Mouse (Mus musculus) embryo, embryonic 10 days (tissue): Measurements from ENCODE around the gene Slc25a29.
A peak's percentile ranks its signal among the peaks of the same experiment; 100 is the strongest.
"Not testable (repeated sequence)": the region's sequence is repeated elsewhere in the genome, so short reads cannot be mapped to it uniquely, and the experiment has no call there.

Source experiments
- DNase-seq: peaks from one replicate; pipeline ENCODE4 v3.0.0-alpha.2; 2015; ENCODE audit warnings: low spot score

The Slc25a29 gene

GRCm38 (mm10) chr12:108835840-108836409, at the start of gene Slc25a29, which contains the start of gene Slc25a47:
Slc25a29 (minus strand) TSS chr12:108835883.
Slc25a47 (plus strand) TSS chr12:108836046.
- DNase-seq: peak; percentile 98

GRCm38 (mm10) chr12:108882776-108883175, 47.1 kb upstream of the Slc25a29 start:
- DNase-seq: no peak

GRCm38 (mm10) chr12:108881192-108881591, 45.5 kb upstream of the Slc25a29 start:
- no peak for DNase-seq

DNA sequence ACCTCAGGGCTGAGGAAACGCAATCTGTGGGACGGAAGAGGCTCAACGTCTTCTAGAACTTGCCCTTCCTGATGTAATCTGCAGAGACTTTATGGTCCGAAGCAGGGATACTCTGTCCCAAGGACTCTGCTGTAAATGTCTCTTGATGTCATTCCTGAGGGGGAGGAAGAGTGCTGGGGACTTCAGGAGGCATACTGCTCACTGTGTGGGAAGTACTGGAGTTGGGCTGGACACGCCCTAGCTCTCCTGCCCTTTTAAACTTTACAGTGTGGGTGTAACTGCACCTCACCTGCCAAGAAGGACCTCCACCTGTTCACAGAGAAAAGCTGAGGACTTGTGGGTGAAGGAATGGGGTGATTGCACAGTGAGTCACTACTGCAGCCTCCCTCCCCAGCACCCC, 44.9 kb upstream of the Slc25a29 start:
- DNase-seq: no peak

DNA sequence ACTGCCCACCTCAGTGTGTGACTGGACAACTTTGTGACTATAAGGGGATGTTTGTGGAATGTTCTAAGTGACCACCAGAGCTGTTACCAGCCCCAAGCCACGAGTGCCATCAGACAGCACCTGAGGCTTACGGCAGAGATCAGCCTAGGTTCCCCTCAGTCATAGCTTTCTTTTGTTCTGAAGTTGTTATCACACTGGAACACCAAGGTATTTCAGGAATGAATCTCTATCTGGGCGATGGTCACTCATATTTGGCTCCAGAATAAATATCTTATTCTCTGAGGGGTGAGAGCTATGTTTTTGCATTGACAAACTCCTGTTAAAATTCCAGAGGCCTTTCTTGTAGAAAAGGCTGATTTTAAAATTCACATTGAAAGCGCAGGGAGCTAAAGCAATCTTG, 43.5 kb upstream of the Slc25a29 start:
- DNase-seq: no peak

DNA sequence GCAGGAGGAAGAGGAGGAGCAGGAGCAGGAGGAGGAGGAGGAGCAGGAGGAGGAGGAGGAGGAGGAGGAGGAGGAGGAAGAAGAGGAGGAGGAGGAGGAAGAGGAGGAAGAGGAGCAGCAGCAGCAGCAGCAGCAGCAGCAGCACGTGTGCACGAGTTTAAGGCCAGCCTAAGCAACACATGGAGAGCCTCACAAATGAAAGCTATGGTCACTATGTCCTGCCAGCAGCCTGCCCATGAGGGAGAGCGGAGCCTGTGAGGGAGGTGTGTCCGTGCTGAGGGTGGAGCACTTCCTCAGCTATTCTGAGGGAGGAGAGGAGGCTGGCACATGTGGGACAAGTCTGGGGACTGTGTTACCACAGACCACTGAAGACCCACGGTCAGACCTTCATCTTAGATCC, 37.4 kb upstream of the Slc25a29 start:
- DNase-seq: no peak

- peak; percentile 31 for DNase-seq
Measured at GRCm38 (mm10) chr12:108869575-108869974, 33.9 kb upstream of the Slc25a29 start.

- DNase-seq: no peak
Measured at GRCm38 (mm10) chr12:108865007-108865494, 29.4 kb upstream of the Slc25a29 start.

DNA sequence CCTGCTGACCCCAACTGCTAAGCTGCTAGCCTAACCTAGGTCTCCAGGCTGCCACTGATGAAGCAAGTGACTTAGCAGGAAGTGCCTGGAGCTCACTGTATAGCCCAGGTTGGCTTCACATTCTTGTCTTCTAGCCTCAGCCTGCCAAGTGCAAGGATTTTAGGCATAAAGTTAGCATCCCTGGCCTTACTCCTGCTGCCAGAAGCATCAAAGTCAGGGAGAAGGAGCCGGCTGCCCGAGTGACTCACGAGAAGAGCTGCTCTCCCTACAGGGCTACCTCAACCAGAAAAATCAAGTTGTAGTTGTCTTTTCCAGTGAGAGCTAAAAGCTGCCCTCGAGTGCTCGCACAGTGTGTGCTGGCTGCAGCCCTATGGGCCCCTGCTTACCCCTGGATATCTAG, 22.8 kb upstream of the Slc25a29 start:
- no peak for DNase-seq

GRCm38 (mm10) chr12:108857589-108858184, 22.0 kb upstream of the Slc25a29 start:
- no peak for DNase-seq

GRCm38 (mm10) chr12:108857109-108857508, 21.4 kb upstream of the Slc25a29 start:
- no peak for DNase-seq

DNA sequence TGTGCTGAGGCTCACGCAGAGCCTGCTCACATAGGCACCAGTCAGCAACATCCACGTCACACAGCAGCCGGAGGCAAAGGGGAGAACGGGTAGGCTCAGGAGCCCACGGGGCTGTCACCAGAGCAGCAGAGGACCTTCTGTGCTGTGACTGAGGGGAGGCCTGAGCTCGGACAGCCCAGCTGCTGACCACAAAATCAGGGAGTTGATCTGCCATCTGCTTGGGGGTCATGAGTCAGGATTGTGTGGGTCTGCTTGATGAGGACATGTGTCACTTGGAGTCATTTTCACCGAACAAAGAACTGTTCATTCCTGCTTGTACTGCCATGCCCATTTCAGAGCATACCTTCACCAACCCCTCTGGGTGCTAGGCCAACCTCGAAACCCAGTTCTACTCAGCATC, 20.5 kb upstream of the Slc25a29 start:
- DNase-seq: no peak

- no peak for DNase-seq
Measured at GRCm38 (mm10) chr12:108855081-108855480, 19.4 kb upstream of the Slc25a29 start.

GRCm38 (mm10) chr12:108852822-108853221, 17.1 kb upstream of the Slc25a29 start:
- no peak for DNase-seq

DNA sequence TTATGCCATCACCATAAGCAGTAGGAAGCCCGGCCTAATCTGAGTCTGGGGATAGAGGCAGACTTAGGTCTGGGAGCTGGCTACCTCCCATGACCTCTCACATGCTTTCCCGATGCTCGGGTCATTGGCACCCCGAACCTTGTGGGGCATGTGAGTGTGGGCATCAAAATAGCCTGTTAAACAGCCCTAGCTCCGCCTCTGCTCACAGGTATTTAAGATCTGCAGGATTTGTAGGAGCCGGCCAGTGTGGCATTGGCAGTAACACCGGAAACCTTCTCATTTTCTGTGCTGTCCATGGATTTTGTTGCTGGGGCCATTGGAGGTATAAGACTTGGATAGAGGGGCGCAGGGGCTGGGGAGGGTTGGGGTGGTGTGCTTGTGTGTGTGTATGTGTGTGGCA, 15.2 kb upstream of the Slc25a29 start:
- no peak for DNase-seq

DNA sequence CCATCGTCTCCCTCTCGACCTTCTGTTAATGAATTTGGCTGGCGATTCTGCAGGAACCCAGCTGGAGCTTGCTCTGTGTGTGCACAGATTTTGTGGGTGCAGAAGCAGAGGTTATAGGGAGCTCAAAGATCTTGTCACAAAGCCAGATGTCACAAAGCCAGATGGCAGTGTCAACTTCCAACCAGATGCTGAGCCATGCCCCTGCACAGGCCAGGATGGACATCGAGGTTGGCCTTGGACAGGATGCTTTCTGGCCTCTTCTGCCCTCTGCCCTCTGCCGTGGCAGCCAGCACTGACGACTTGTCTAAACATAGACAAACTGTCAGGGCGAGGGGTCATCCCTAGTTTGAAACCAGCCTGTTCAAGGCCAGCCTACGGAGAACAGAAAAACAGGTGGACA, 14.4 kb upstream of the Slc25a29 start:
- DNase-seq: peak; percentile 38

DNA sequence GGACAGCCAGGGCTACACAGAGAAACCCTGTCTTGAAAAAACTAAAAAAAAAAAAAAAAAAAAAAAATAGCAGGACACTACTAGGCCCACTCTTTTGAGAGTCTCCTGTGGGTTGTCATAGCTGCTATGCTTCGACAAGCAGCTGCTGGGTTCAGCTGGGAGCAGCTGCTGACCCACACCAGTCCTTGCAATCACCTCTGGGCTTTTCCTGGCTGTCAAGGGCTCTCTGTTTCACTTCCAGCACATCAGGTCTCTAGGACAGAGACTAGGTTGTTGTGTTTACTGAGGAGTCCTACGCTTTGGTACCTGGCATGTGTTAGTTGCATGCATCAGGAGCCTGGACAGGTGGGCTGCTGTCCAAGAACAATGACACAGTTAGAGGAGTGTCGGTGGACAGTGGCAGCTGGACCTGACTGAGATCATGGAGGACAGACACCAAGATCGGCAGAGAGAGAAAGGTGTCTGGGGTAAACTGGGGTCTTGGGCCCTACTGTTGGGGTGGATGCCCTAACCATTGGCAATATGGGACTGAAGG, 13.9 kb upstream of the Slc25a29 start:
- DNase-seq: no peak

- DNase-seq: not testable (repeated sequence)
Measured at GRCm38 (mm10) chr12:108848033-108848432, 12.3 kb upstream of the Slc25a29 start.

GRCm38 (mm10) chr12:108842663-108843062, 7.0 kb upstream of the Slc25a29 start:
- no peak for DNase-seq

DNA sequence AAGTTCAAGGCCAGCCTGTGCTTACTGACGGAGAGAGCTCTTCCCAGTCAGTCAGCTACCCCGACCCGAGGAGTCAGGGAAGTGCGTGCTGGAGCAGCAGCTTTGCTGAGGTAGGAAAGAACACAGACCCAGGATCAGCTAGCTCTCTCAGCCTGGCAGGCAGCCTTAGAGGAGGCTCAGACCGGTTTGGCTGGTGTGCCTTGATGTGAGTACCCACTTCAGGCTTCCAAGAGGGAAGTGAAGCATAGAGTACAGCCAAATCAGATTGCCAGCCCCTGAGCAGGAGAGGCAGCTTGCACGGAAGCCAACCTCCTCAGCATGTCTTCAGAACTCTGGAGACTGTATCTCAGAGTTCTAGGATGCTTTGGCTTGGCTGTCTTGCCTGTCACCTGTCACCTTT, 5.5 kb upstream of the Slc25a29 start:
- DNase-seq: no peak

DNA sequence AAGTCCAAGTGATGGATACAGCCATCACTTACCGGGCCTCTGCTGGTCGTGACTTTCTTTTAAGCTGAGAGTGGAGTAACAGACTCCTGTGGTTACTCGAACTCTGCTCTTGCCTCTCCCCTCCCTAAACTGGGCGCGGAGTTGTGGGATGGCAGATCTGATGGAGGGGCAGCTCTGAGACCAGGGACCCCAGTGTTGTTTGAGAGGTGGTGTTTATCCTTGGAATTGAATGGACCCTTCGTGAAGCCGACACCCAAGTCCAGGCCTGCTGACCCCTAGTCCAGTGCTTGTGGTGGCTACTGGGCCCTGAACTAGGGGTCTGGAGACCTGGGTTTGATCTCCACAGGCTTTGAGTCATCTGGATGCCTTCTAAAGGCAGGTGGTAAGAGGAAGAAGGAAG, 1.0 kb upstream of the Slc25a29 start:
- DNase-seq: no peak

DNA sequence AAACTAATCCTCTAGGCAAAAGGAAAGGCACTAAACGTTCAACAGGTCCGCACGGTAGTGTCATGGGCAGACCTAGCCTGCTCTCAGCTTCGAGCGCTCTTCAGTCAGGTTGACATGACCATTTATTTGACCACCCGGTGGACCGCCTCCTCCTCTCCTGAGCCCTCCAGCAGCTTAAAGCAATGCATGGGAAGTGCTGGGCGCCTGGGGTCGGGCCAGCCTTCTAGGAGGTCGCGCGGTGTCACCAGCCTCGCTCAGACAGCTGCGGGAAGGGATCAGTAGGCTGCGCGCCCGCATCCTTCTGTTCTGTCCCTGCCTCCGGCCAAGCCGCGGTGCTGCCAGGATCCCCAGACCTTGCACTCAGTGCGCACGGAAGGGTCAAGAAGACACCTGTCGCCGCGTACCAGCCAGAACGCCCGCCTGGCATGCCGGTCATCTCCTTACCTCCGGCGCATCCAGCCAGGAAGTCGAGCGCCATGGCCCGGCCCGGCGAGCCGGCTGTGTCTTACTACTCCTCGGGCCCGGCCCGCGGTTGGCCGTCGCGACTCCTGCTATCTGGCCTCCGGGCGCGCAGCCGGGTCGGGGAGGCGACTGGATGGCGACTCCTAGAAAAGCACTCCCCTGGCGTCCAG, 359 bp downstream of the Slc25a29 start:
- peak; percentile 51 for DNase-seq

- DNase-seq: no peak
Measured at GRCm38 (mm10) chr12:108834786-108835185, 897 bp downstream of the Slc25a29 start.
